Mouse (Mus musculus) CD4-positive, CD25-positive, alpha-beta regulatory T cell, adult 9 weeks (primary cell): ENCODE data around the gene Znrd1. TPM values are rescaled to one million over a fixed set of nuclear protein-coding genes. Genes with fewer than 3 reads are reported as not detected.

Experiments
- polyA plus RNA-seq: library from polyadenylated mRNA; unstranded; fragments of 100-300 nt; shearing (Covaris generic); gene quantifications from one replicate; pipeline ENCODE4 v1.2.1, GENCODE M21; 2017

Gene Znrd1
- 108 TPM for polyA plus RNA-seq

GRCm38 (mm10) chr17:36957999-36958743 lies at the start of gene Znrd1, which contains the start of gene Znrd1as:
Znrd1 (minus strand) TSS chr17:36958559.
Znrd1as (plus strand) TSS chr17:36958592.

GRCm38 (mm10) chr17:37000863-37001262 lies 42.5 kb upstream of the Znrd1 start, which contains the start of gene Zfp57:
Zfp57 (plus strand) TSS chr17:37001163.

DNA sequence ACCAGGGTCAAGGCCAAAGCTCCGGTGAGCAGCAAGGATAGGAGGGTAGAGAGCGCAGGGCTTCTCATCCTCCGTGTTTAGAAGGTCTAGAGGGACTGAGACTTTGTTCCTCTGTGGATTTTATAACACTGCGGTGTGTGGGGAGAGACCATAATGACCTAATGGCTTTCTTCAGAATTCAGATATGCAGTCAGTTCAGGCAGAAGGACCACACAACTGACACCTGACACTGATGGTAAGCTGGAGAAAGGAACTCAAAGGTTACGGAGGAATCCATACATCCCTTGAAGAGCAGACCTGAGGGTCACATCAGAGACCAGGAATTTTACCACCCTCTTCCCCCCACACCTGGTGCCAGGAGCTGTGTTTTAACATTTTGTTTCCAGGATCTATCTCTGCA lies 31.1 kb upstream of the Znrd1 start, which contains the start of gene H2-M5:
Gene H2-M5, minus strand, starts transcription at position 101 of the 400 bp plus-strand sequence.

GRCm38 (mm10) chr17:36981221-36981813 lies 23.0 kb upstream of the Znrd1 start, which contains the start of gene 2410137M14Rik:
2410137M14Rik (minus strand) TSS chr17:36981237.

GRCm38 (mm10) chr17:36950981-36951947 lies 7.1 kb downstream of the Znrd1 start, which contains the start of gene Ppp1r11:
Ppp1r11 (minus strand) TSS chr17:36951741.

DNA sequence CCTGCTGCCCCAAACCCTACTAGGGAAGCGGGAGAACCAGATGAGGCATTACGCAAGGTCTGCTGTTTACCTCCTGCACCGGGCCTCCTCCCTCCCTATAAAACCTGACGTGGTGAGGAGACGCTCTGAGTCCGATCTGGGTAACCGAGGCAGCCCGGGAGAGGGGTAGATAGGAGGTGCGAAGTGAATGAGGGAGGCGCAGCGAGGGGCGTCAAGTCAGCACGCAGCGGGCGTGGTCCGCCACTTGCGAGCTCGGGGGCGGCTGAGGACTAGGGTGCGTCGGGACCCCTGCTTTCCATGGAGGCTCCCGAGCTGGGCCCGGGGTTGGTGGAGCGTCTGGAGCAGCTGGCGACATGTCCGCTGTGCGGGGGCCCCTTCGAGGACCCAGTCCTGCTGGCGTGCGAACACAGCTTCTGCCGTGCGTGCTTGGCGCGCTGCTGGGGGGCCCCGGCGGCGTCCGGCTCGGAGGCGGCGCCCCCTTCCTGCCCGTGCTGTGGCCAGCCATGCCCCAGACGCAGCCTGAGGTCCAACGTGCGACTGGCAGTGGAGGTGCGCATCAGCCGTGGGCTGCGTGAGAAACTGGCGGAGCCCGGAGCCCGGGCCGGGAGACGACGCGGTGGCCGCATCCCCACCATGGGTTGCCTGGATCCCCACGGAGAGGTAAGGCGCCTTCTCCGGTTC lies 15.4 kb downstream of the Znrd1 start, which contains the start of gene Rnf39:
Gene Rnf39, plus strand, starts transcription at position 128 of the 681 bp plus-strand sequence.

Other genes with a start within 250 kb of the Znrd1 start
- not detected for gene H2-M10.5, start 185.6 kb downstream of the Znrd1 start, polyA plus RNA-seq
- gene H2-M10.6, start 146.4 kb downstream of the Znrd1 start, polyA plus RNA-seq = not detected
- gene Trim26, start 121.4 kb downstream of the Znrd1 start, polyA plus RNA-seq = 178 TPM
- gene Trim15, start 91.3 kb downstream of the Znrd1 start, polyA plus RNA-seq = 0.31 TPM
- gene Trim10, start 89.0 kb downstream of the Znrd1 start, polyA plus RNA-seq = not detected
- not detected for gene Trim40, start 68.4 kb downstream of the Znrd1 start, polyA plus RNA-seq
- gene Trim31, start 60.4 kb downstream of the Znrd1 start, polyA plus RNA-seq = not detected
- gene Rnf39, start 15.6 kb downstream of the Znrd1 start, polyA plus RNA-seq = not detected
- 176 TPM for gene Ppp1r11, start 6.8 kb downstream of the Znrd1 start, polyA plus RNA-seq
- 4.0 TPM for gene Znrd1as, start within 50 bp of the Znrd1 start, polyA plus RNA-seq
- not detected for gene 2410137M14Rik, start 22.7 kb upstream of the Znrd1 start, polyA plus RNA-seq
- gene H2-M5, start 31.0 kb upstream of the Znrd1 start, polyA plus RNA-seq = 0.20 TPM
- gene Zfp57, start 42.6 kb upstream of the Znrd1 start, polyA plus RNA-seq = not detected
- not detected for gene Mog, start 64.8 kb upstream of the Znrd1 start, polyA plus RNA-seq
- gene Gabbr1, start 87.4 kb upstream of the Znrd1 start, polyA plus RNA-seq = 10.5 TPM
- gene Olfr90, start 129.9 kb upstream of the Znrd1 start, polyA plus RNA-seq = 0.09 TPM
- gene Olfr91, start 139.7 kb upstream of the Znrd1 start, polyA plus RNA-seq = not detected
- gene Olfr92, start 161.5 kb upstream of the Znrd1 start, polyA plus RNA-seq = not detected
- gene Olfr93, start 202.9 kb upstream of the Znrd1 start, polyA plus RNA-seq = not detected
- 0.30 TPM for gene Ubd, start 235.3 kb upstream of the Znrd1 start, polyA plus RNA-seq
- not detected for gene Olfr94, start 242.4 kb upstream of the Znrd1 start, polyA plus RNA-seq